Mouse (Mus musculus) neural tube, embryonic 12.5 days (tissue): ENCODE results near the gene Naxd. TPM values are rescaled to one million over a fixed set of nuclear protein-coding genes. Genes with fewer than 3 reads are reported as not detected.

Experiments
- polyA plus RNA-seq: library from polyadenylated mRNA; unstranded; fragments of >200 nt; fragmentation: Nextera tagmentation; extraction: Ambion mirVana; gene quantifications from 2 replicates; pipeline ENCODE4 v1.2.1, GENCODE M21; 2016

Naxd gene
- polyA plus RNA-seq, 1 experiment from 2014 or later: 131 TPM

Other genes with a start within 250 kb of the Naxd start
- gene Col4a2, start 184.7 kb upstream of the Naxd start, polyA plus RNA-seq: 70.7 and 76.7 TPM in 2 replicates
- 142 and 154 TPM in 2 replicates for gene Col4a1, start 184.7 kb upstream of the Naxd start, polyA plus RNA-seq
- 0.85 and 1.2 TPM in 2 replicates for gene Rab20, start 18.8 kb upstream of the Naxd start, polyA plus RNA-seq
- gene Cars2, start 53.3 kb downstream of the Naxd start, polyA plus RNA-seq: 20.7 and 22.7 TPM in 2 replicates
- 59.1 and 59.8 TPM in 2 replicates for gene Ing1, start 58.1 kb downstream of the Naxd start, polyA plus RNA-seq
- 101 and 103 TPM in 2 replicates for gene Ankrd10, start 138.3 kb downstream of the Naxd start, polyA plus RNA-seq
- gene 1700016D06Rik, start 203.6 kb downstream of the Naxd start, polyA plus RNA-seq: not detected in 2 replicates
- gene Arhgef7, start 230.2 kb downstream of the Naxd start, polyA plus RNA-seq: 79.0 and 83.7 TPM in 2 replicates